Mouse (Mus musculus) G1E-ER4 (cell line): Measurements from ENCODE around the gene Dync1i1. TPM values are rescaled to one million over a fixed set of nuclear protein-coding genes. Genes with fewer than 3 reads are reported as not detected.

Experiments used
- GATA1 ChIP-seq: IDR thresholded peaks from one replicate; pipeline ENCODE4 v1.8.0; 2012; ENCODE audit warnings: low read length, inconsistent platforms
- polyA plus RNA-seq: library from polyadenylated mRNA; stranded (reverse); fragments of >175 nt; gene quantifications from 2 replicates; pipeline ENCODE4 v1.2.3, GENCODE M21; 2012

The Dync1i1 gene
- polyA plus RNA-seq, 1 experiment, result not detected

- TF ChIP-seq GATA1, result no peak
These were observed 298.5 kb downstream of the Dync1i1 start for GRCm38 (mm10) chr6:6023976-6024375.

GRCm38 (mm10) chr6:6027664-6028063 lies 302.2 kb downstream of the Dync1i1 start:
- no peak for TF ChIP-seq GATA1

GRCm38 (mm10) chr6:6038773-6039550 lies 313.5 kb downstream of the Dync1i1 start:
- no peak for TF ChIP-seq GATA1

GRCm38 (mm10) chr6:6046729-6047424 lies 321.4 kb downstream of the Dync1i1 start:
- TF ChIP-seq GATA1, result no peak

GRCm38 (mm10) chr6:6052696-6053095 lies 327.3 kb downstream of the Dync1i1 start:
- TF ChIP-seq GATA1, result no peak

- no peak for TF ChIP-seq GATA1
These were observed 328.5 kb downstream of the Dync1i1 start for GRCm38 (mm10) chr6:6053946-6054345.

GRCm38 (mm10) chr6:6058548-6058947 lies 333.1 kb downstream of the Dync1i1 start:
- no peak for TF ChIP-seq GATA1

GRCm38 (mm10) chr6:6067201-6067600 lies 341.8 kb downstream of the Dync1i1 start:
- TF ChIP-seq GATA1, result no peak

GRCm38 (mm10) chr6:6070015-6070414 lies 344.6 kb downstream of the Dync1i1 start:
- TF ChIP-seq GATA1, result no peak

- no peak for TF ChIP-seq GATA1
These were observed 345.6 kb downstream of the Dync1i1 start for GRCm38 (mm10) chr6:6071038-6071437.

GRCm38 (mm10) chr6:6075940-6076447 lies 350.6 kb downstream of the Dync1i1 start:
- TF ChIP-seq GATA1, result no peak

- TF ChIP-seq GATA1, result no peak
These were observed 351.8 kb downstream of the Dync1i1 start for GRCm38 (mm10) chr6:6077234-6077633.

Other genes starting within 250 kb of the Dync1i1 start
- gene Pdk4, start 229.3 kb upstream of the Dync1i1 start, polyA plus RNA-seq, result not detected in 2 replicates